Mouse (Mus musculus) kidney, postnatal 0 days (tissue): ENCODE data around the gene Ism1. TPM values are rescaled to one million over a fixed set of nuclear protein-coding genes. Genes with fewer than 3 reads are reported as not detected.

Experiments
- ATAC-seq: fragments of 200-750 bp; cut with Nextera tagmentation; replicated peaks from 2 replicates; pipeline ENCODE4 v1.8.0; 2017; ENCODE audit warnings: low read depth, moderate number of reproducible peaks, moderate TSS enrichment, moderate library complexity; ENCODE audit not compliant: low FRiP score
- DNase-seq: peaks from one replicate; pipeline ENCODE4 v3.0.0-alpha.2; 2016; ENCODE audit warnings: low spot score
- H3K27ac ChIP-seq: fragments of 300-500 bp; sonication (generic); 2 replicates; pipeline ENCODE4 v1.5.1; 2014; ENCODE audit warnings: mild to moderate bottlenecking
- H3K27me3 ChIP-seq: fragments of 300-500 bp; sonication (generic); 2 replicates; pipeline ENCODE4 v1.6.1; 2014; ENCODE audit warnings: low read length, mixed read lengths; ENCODE audit not compliant: insufficient read depth
- H3K36me3 ChIP-seq: fragments of 300-500 bp; sonication (generic); 2 replicates; pipeline ENCODE4 v1.6.1; 2014; ENCODE audit warnings: low read length, mixed read lengths; ENCODE audit not compliant: insufficient read depth
- H3K4me1 ChIP-seq: fragments of 300-500 bp; sonication (generic); replicated peaks from 2 replicates; pipeline ENCODE4 v1.6.1; 2014; ENCODE audit warnings: antibody characterized with exemption, low read length, mixed read lengths; ENCODE audit not compliant: insufficient read depth
- H3K4me2 ChIP-seq: fragments of 300-500 bp; sonication (generic); 2 replicates; pipeline ENCODE4 v1.6.1; 2014; ENCODE audit warnings: mild to moderate bottlenecking, low read length, moderate library complexity, mixed read lengths
- H3K4me3 ChIP-seq: fragments of 300-500 bp; sonication (generic); replicated peaks from 2 replicates; pipeline ENCODE4 v1.5.1; 2014; ENCODE audit warnings: low read depth, low read length
- H3K9ac ChIP-seq: fragments of 300-500 bp; sonication (generic); 2 replicates; pipeline ENCODE4 v1.6.1; 2014; ENCODE audit warnings: low read depth, low read length
- H3K9me3 ChIP-seq: fragments of 300-500 bp; sonication (generic); replicated peaks from 2 replicates; pipeline ENCODE4 v1.6.1; 2016; ENCODE audit warnings: low read length, inconsistent platforms, mixed read lengths
- CTCF ChIP-seq: IDR thresholded peaks from 2 replicates; pipeline ENCODE4 v1.5.1; 2016; ENCODE audit warnings: antibody characterized with exemption, low read depth, mild to moderate bottlenecking, moderate library complexity
- WGBS: fragments of 180-500 bp; shearing (Covaris S2); extraction: QIAGEN DNeasy Blood & Tissue Kit; methylation state at CpG from one replicate; pipeline ENCODE4 v1.1.7; 2014; 5-methylcytosine and 5-hydroxymethylcytosine counted together
- polyA plus RNA-seq: library from polyadenylated mRNA; unstranded; fragments of >200 nt; fragmentation: Nextera tagmentation; extraction: Ambion mirVana; gene quantifications from 2 replicates; pipeline ENCODE4 v1.2.1, GENCODE M21; 2015

Gene Ism1
- polyA plus RNA-seq, 1 experiment from 2014 or later, result 3.4 TPM

DNA sequence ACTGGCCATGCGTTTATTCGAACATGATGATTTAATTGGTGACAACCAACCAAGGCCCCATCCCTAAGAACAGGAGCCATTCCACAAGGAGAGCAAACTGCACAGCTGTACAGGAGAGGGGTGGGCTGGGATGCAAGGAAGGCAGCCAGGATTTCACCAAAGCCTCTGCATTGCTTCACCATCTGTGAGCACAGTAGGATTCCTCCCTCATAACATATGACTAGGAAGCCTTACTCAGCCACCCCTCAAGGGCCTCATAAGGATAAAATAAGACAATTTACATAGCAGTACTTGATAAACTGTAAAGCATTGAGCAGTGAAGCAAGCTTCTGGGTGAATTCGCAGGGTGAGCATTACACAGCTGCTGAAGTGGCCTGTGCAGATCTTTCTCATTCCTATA, 28.5 kb upstream of the Ism1 start:
- 39% methylated on average over 3 of the region's 3 CpGs for WGBS
- Histone ChIP-seq H3K9ac (no peak overlapping the region), H3K4me1 (no peaks in the 10 kb centered on the region), H3K9me3 (no peaks in the 10 kb centered on the region), H3K27ac (no peak overlapping the region), H3K36me3 (no peaks in the 10 kb centered on the region), H3K27me3 (no peaks in the 10 kb centered on the region), H3K4me2 (no peak overlapping the region), H3K4me3 (no peak overlapping the region)
- TF ChIP-seq CTCF, result no peak
- DNase-seq, result no peak
- no peak for ATAC-seq

GRCm38 (mm10) chr2:139656750-139657149, 21.2 kb upstream of the Ism1 start:
- Histone ChIP-seq H3K4me1 (no peaks in the 10 kb centered on the region), H3K36me3 (no peaks in the 10 kb centered on the region), H3K4me3 (no peak overlapping the region), H3K27me3 (no peaks in the 10 kb centered on the region), H3K27ac (no peak overlapping the region), H3K9me3 (no peaks in the 10 kb centered on the region), H3K9ac (no peak overlapping the region), H3K4me2 (no peak overlapping the region)
- 31% methylated on average over 4 of the region's 4 CpGs for WGBS
- no peak for DNase-seq
- no peak for ATAC-seq
- TF ChIP-seq CTCF, result no peak

- 77% methylated on average over 3 of the region's 3 CpGs for WGBS
- no peak for TF ChIP-seq CTCF
- no peak overlapping the region for H3K9ac ChIP-seq
These were observed 6.1 kb upstream of the Ism1 start for GRCm38 (mm10) chr2:139671838-139672237.

GRCm38 (mm10) chr2:139672371-139672770, 5.6 kb upstream of the Ism1 start:
- Histone ChIP-seq H3K9ac (no peak overlapping the region), H3K27ac (no peak overlapping the region), H3K36me3 (no peaks in the 10 kb centered on the region), H3K4me2 (no peak overlapping the region), H3K4me1 (peaks cover 3% of the 10 kb centered on the region; the same call in 1 of the 2 replicates), H3K4me3 (no peak overlapping the region), H3K27me3 (no peaks in the 10 kb centered on the region), H3K9me3 (no peaks in the 10 kb centered on the region)
- no peak for ATAC-seq
- WGBS, result 67% methylated on average over 2 of the region's 2 CpGs
- DNase-seq, result no peak
- no peak for TF ChIP-seq CTCF

More at GRCm38 (mm10) chr2:139671838-139672237, 6.1 kb upstream of the Ism1 start:
- peaks cover 3% of the 10 kb centered on the region; the same call in 1 of the 2 replicates for H3K4me1 ChIP-seq
- DNase-seq (no peak), ATAC-seq (no peak)
- H3K27me3 ChIP-seq, result no peaks in the 10 kb centered on the region
- no peak overlapping the region for H3K27ac ChIP-seq
- no peak overlapping the region for H3K4me3 ChIP-seq
- H3K36me3 ChIP-seq, result no peaks in the 10 kb centered on the region
- H3K4me2 ChIP-seq, result no peak overlapping the region
- no peaks in the 10 kb centered on the region for H3K9me3 ChIP-seq

- Histone ChIP-seq H3K9ac (peak overlapping the region; percentile 74), H3K27ac (peak overlapping the region; percentile 81), H3K4me3 (peak overlapping the region; percentile 89), H3K36me3 (no peaks in the 10 kb centered on the region), H3K4me1 (peaks cover 3% of the 10 kb centered on the region; the same call in 1 of the 2 replicates), H3K9me3 (no peaks in the 10 kb centered on the region), H3K27me3 (no peaks in the 10 kb centered on the region), H3K4me2 (peak overlapping the region; percentile 99)
- peak; percentile 82 for DNase-seq
- peak; percentile 87 for ATAC-seq
- TF ChIP-seq CTCF, result peak; percentile 22; the same call in 1 of the 2 replicates
- under 1% methylated on average over 52 of the region's 52 CpGs for WGBS
These were observed 764 bp upstream of the Ism1 start for GRCm38 (mm10) chr2:139677065-139677762.

GRCm38 (mm10) chr2:139678275-139679140, 530 bp downstream of the Ism1 start:
- Histone ChIP-seq H3K27ac (peak overlapping the region; percentile 81), H3K4me1 (peaks cover 3% of the 10 kb centered on the region; the same call in 1 of the 2 replicates), H3K36me3 (no peaks in the 10 kb centered on the region), H3K9me3 (no peaks in the 10 kb centered on the region), H3K4me2 (peak overlapping the region; percentile 99), H3K27me3 (no peaks in the 10 kb centered on the region), H3K4me3 (peak overlapping the region; percentile 89), H3K9ac (peak overlapping the region; percentile 74)
- peak; percentile 38 for TF ChIP-seq CTCF
- ATAC-seq (peak; percentile 77), DNase-seq (peak; percentile 65)
- 1% methylated on average over 77 of the region's 84 CpGs for WGBS
